Mouse (Mus musculus): ENCODE measurements around the gene Traf3ip1. TPM values are rescaled to one million over a fixed set of nuclear protein-coding genes. Genes with fewer than 3 reads are reported as not detected.

Traf3ip1 gene
- polyA plus RNA-seq, 1 experiment = 2.0 TPM

DNA sequence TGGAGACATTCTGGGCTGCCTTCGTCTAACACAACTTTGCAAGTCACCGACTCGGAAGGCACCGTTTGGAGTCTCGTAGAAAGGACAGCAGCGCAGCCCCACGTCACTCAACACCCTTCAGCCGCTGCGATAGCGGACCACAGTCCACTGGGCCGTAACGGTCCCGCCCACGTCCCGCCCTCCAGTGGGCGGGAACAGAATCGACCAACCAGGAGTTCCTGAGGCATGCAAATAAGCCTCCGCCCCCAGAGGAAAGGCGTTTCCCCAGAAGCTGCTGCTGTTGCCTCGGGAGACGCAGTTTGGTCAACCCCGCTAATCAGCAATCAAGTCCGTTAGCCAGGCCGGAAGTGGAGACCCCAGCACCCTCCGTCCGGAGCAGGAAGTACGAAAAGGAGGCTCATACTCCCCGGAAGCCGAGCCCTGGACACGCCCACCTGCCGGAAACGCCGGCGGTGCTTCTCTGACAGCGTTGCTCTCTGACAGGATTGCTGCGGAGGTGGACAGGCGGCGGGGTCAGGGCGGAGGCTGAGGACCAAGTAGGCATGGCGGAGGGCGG lies 45.9 kb downstream of the Traf3ip1 start, which contains the start of gene Asb1:
TSS of gene Asb1 (plus strand) at position 274 of the 556 bp plus-strand sequence.
- TF ChIP-seq GATA1 (IDR thresholded peaks at IDR 0.05; ENCODE audit: borderline replicate concordance, low read length) (peak; percentile 55; the same call in 1 of the 3 replicates), FLI1 (IDR thresholded peaks at IDR 0.05; ENCODE audit: low read length) (peak; percentile 97)
- Histone ChIP-seq H3K4me3 (replicated peaks) (peak within 1 kb of the TSS; percentile 97), H3K9me3 (no peaks in the 10 kb centered on the region), H3K36me3 (replicated peaks; ENCODE audit: low read length) (peaks cover 20% of the 10 kb centered on the region), H3K27me3 (replicated peaks) (no peaks in the 10 kb centered on the region), H3K4me1 (peaks cover 72% of the 10 kb centered on the region)

DNA sequence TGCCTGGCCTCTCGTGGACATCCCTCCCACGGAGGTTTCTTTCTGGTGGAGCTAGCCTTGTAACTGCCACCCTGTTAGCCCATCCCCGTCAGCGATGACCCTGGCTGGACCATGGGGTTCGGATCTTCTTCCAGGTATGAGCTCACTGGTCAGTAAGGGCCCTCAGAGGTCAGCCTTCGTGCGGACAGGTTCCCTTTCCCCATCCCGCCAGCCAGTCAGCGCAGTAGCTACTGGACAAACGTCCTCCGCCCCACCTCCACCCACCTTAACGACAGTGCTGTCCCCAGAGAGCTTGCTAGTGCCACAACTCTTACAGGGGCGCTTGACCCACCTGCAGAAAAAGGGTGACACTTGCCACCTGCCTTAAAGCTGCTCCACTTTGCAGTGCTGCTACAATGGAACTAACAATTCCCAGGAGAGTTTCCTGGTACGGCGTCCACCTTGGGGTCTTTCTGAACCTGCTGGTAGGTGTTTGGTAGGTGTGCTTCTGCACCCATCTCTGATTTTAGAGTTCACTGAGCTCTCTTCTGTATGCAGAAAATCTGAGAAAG lies 46.7 kb downstream of the Traf3ip1 start:
- Histone ChIP-seq H3K36me3 (replicated peaks; ENCODE audit: low read length) (peaks cover 28% of the 10 kb centered on the region), H3K27me3 (replicated peaks) (no peaks in the 10 kb centered on the region), H3K4me1 (peaks cover 75% of the 10 kb centered on the region), H3K4me3 (replicated peaks) (peak overlapping the region; percentile 97), H3K9me3 (no peaks in the 10 kb centered on the region)
- TF ChIP-seq FLI1 (IDR thresholded peaks at IDR 0.05; ENCODE audit: low read length) (no peak), GATA1 (IDR thresholded peaks at IDR 0.05; ENCODE audit: borderline replicate concordance, low read length) (no peak)

GRCm38 (mm10) chr1:91543974-91544373 lies 49.5 kb downstream of the Traf3ip1 start:
- no peaks in the 10 kb centered on the region for H3K27me3 ChIP-seq (replicated peaks)
- TF ChIP-seq FLI1 (IDR thresholded peaks at IDR 0.05; ENCODE audit: low read length) (no peak), GATA1 (IDR thresholded peaks at IDR 0.05; ENCODE audit: borderline replicate concordance, low read length) (no peak)
- H3K36me3 ChIP-seq (replicated peaks; ENCODE audit: low read length) = peaks cover 56% of the 10 kb centered on the region
- peak overlapping the region; percentile 87 for H3K4me3 ChIP-seq (replicated peaks)
- H3K4me1 ChIP-seq = peaks cover 86% of the 10 kb centered on the region
- H3K9me3 ChIP-seq = no peaks in the 10 kb centered on the region

DNA sequence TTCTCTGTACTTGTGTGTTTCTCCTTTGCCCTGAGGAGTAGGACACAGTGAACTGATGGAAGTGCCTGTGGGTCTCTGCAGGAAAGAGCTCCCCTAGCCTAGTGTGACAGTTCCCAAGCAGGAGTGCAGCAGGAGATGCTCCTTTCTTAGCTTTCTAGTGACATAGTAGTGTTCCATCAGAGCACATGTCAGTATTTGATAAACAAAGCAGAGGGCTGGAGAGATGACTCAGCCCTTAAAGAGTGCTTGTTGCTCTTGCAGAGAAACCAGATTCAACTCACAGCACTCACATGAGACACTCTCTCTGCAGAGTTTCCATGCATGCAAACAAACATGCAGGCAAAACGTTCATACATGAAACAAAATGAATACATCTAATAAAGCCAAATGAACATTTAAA lies 50.8 kb downstream of the Traf3ip1 start:
- Histone ChIP-seq H3K36me3 (replicated peaks; ENCODE audit: low read length) (peaks cover 68% of the 10 kb centered on the region), H3K9me3 (no peaks in the 10 kb centered on the region), H3K4me1 (peaks cover 87% of the 10 kb centered on the region), H3K27me3 (replicated peaks) (no peaks in the 10 kb centered on the region), H3K4me3 (replicated peaks) (peak overlapping the region; percentile 77)
- TF ChIP-seq GATA1 (IDR thresholded peaks at IDR 0.05; ENCODE audit: borderline replicate concordance, low read length) = no peak
- TF ChIP-seq FLI1 (IDR thresholded peaks at IDR 0.05; ENCODE audit: low read length) = no peak

- TF ChIP-seq FLI1 (IDR thresholded peaks at IDR 0.05; ENCODE audit: low read length) (no peak), GATA1 (IDR thresholded peaks at IDR 0.05; ENCODE audit: borderline replicate concordance, low read length) (no peak)
- Histone ChIP-seq H3K27me3 (replicated peaks) (no peaks in the 10 kb centered on the region), H3K4me3 (replicated peaks) (no peak overlapping the region), H3K4me1 (peaks cover 81% of the 10 kb centered on the region), H3K36me3 (replicated peaks; ENCODE audit: low read length) (peaks cover 83% of the 10 kb centered on the region), H3K9me3 (no peaks in the 10 kb centered on the region)
These were observed 53.1 kb downstream of the Traf3ip1 start for GRCm38 (mm10) chr1:91547567-91547966.

- TF ChIP-seq GATA1 (IDR thresholded peaks at IDR 0.05; ENCODE audit: borderline replicate concordance, low read length) = no peak
- no peak for TF ChIP-seq FLI1 (IDR thresholded peaks at IDR 0.05; ENCODE audit: low read length)
- H3K4me3 ChIP-seq (replicated peaks) = peak overlapping the region; percentile 34
- H3K36me3 ChIP-seq (replicated peaks; ENCODE audit: low read length) = peaks cover 95% of the 10 kb centered on the region
- H3K4me1 ChIP-seq = peaks cover 77% of the 10 kb centered on the region
- H3K27me3 ChIP-seq (replicated peaks) = no peaks in the 10 kb centered on the region
- no peaks in the 10 kb centered on the region for H3K9me3 ChIP-seq
These were observed 54.6 kb downstream of the Traf3ip1 start for GRCm38 (mm10) chr1:91549073-91549472.

DNA sequence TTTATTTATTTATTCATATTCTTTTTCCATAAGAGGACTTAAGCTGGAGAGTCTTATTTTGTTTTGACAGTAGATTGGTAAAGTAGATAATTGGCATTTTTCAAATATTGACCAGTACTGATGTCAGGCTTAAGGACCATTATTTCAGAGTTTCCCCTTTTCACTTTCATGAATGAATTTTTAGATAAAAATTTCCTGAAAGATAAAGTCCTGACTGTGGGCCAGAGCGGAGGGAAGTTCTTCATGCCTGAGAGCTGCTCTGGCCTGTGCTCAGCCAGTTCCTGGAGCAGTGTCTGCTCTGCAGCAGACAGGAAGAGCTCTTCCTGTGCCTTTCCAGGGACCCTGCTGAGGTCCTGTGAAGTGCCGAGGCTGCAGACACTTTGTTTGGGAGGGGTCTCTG lies 62.7 kb downstream of the Traf3ip1 start:
- Histone ChIP-seq H3K36me3 (replicated peaks; ENCODE audit: low read length) (peaks cover 82% of the 10 kb centered on the region), H3K4me1 (peaks cover 54% of the 10 kb centered on the region), H3K9me3 (no peaks in the 10 kb centered on the region), H3K27me3 (replicated peaks) (no peaks in the 10 kb centered on the region), H3K4me3 (replicated peaks) (no peak overlapping the region)
- TF ChIP-seq GATA1 (IDR thresholded peaks at IDR 0.05; ENCODE audit: borderline replicate concordance, low read length) (no peak), FLI1 (IDR thresholded peaks at IDR 0.05; ENCODE audit: low read length) (no peak)

GRCm38 (mm10) chr1:91561226-91561625 lies 66.8 kb downstream of the Traf3ip1 start:
- H3K4me1 ChIP-seq = peaks cover 46% of the 10 kb centered on the region
- peak overlapping the region; percentile 60 for H3K4me3 ChIP-seq (replicated peaks)
- TF ChIP-seq FLI1 (IDR thresholded peaks at IDR 0.05; ENCODE audit: low read length) (no peak), GATA1 (IDR thresholded peaks at IDR 0.05; ENCODE audit: borderline replicate concordance, low read length) (no peak)
- H3K36me3 ChIP-seq (replicated peaks; ENCODE audit: low read length) = peaks cover 42% of the 10 kb centered on the region
- no peaks in the 10 kb centered on the region for H3K9me3 ChIP-seq
- no peaks in the 10 kb centered on the region for H3K27me3 ChIP-seq (replicated peaks)

GRCm38 (mm10) chr1:91562977-91563590 lies 68.6 kb downstream of the Traf3ip1 start:
- Histone ChIP-seq H3K9me3 (peaks cover 12% of the 10 kb centered on the region), H3K27me3 (replicated peaks) (no peaks in the 10 kb centered on the region), H3K4me3 (replicated peaks) (peak overlapping the region; percentile 0), H3K4me1 (peaks cover 44% of the 10 kb centered on the region), H3K36me3 (replicated peaks; ENCODE audit: low read length) (peaks cover 25% of the 10 kb centered on the region)
- TF ChIP-seq GATA1 (IDR thresholded peaks at IDR 0.05; ENCODE audit: borderline replicate concordance, low read length) (no peak), FLI1 (IDR thresholded peaks at IDR 0.05; ENCODE audit: low read length) (no peak)

GRCm38 (mm10) chr1:91564004-91564403 lies 69.6 kb downstream of the Traf3ip1 start:
- H3K4me3 ChIP-seq (replicated peaks) = peak overlapping the region; percentile 43
- H3K9me3 ChIP-seq = peaks cover 13% of the 10 kb centered on the region
- no peaks in the 10 kb centered on the region for H3K27me3 ChIP-seq (replicated peaks)
- H3K4me1 ChIP-seq = peaks cover 45% of the 10 kb centered on the region
- TF ChIP-seq GATA1 (IDR thresholded peaks at IDR 0.05; ENCODE audit: borderline replicate concordance, low read length) (no peak), FLI1 (IDR thresholded peaks at IDR 0.05; ENCODE audit: low read length) (no peak)
- H3K36me3 ChIP-seq (replicated peaks; ENCODE audit: low read length) = peaks cover 15% of the 10 kb centered on the region
